Mouse (Mus musculus) embryonic facial prominence, embryonic 10.5 days (tissue): Measurements from ENCODE around the gene Sox18. TPM values are rescaled to one million over a fixed set of nuclear protein-coding genes. Genes with fewer than 3 reads are reported as not detected.

Source experiments
- DNase-seq: peaks from one replicate; pipeline ENCODE4 v3.0.0-alpha.2; 2017; ENCODE audit warnings: low spot score
- H3K27ac ChIP-seq: fragments of 300-500 bp; sonication (generic); replicated peaks from 2 replicates; pipeline ENCODE4 v1.5.1; 2016; ENCODE audit warnings: mild to moderate bottlenecking
- H3K27me3 ChIP-seq: fragments of 300-500 bp; sonication (generic); replicated peaks from 2 replicates; pipeline ENCODE4 v1.6.1; 2016; ENCODE audit warnings: low read depth, mild to moderate bottlenecking; ENCODE audit not compliant: poor library complexity, severe bottlenecking
- H3K36me3 ChIP-seq: fragments of 300-500 bp; sonication (generic); replicated peaks from 2 replicates; pipeline ENCODE4 v1.6.1; 2016; ENCODE audit warnings: mild to moderate bottlenecking, moderate library complexity
- H3K4me1 ChIP-seq: fragments of 300-500 bp; sonication (generic); 2 replicates; pipeline ENCODE4 v1.6.1; 2016
- H3K4me3 ChIP-seq: fragments of 300-500 bp; sonication (generic); 2 replicates; pipeline ENCODE4 v1.5.1; 2016; ENCODE audit warnings: mild to moderate bottlenecking, moderate library complexity
- H3K9me3 ChIP-seq: fragments of 300-500 bp; sonication (generic); 2 replicates; pipeline ENCODE4 v1.6.1; 2016; ENCODE audit warnings: mild to moderate bottlenecking
- WGBS: fragments of 180-500 bp; shearing (Covaris S2); methylation state at CpG from one replicate; pipeline ENCODE4 v1.1.7; 2016; 5-methylcytosine and 5-hydroxymethylcytosine counted together
- polyA plus RNA-seq: library from polyadenylated mRNA; unstranded; fragments of >200 nt; fragmentation: Nextera tagmentation; extraction: Ambion mirVana; gene quantifications from 2 replicates; pipeline ENCODE4 v1.2.1, GENCODE M21; 2016

The Sox18 gene
- polyA plus RNA-seq, 1 experiment from 2014 or later = 25.2 TPM

GRCm38 (mm10) chr2:181693339-181694280 lies 22.2 kb upstream of the Sox18 start, which contains the start of gene Rgs19:
TSS of gene Rgs19 (minus strand) at chr2:181693977.
- peak within 1 kb of the TSS; percentile 93 for H3K27ac ChIP-seq
- under 1% methylated on average over 75 of the region's 75 CpGs for WGBS
- peaks cover 29% of the 10 kb centered on the region for H3K27me3 ChIP-seq
- H3K4me3 ChIP-seq = peak within 1 kb of the TSS; percentile 81
- H3K9me3 ChIP-seq = no peaks in the 10 kb centered on the region
- peaks cover 28% of the 10 kb centered on the region for H3K36me3 ChIP-seq
- H3K4me1 ChIP-seq = peaks cover 32% of the 10 kb centered on the region
- peak; percentile 89 for DNase-seq

DNA sequence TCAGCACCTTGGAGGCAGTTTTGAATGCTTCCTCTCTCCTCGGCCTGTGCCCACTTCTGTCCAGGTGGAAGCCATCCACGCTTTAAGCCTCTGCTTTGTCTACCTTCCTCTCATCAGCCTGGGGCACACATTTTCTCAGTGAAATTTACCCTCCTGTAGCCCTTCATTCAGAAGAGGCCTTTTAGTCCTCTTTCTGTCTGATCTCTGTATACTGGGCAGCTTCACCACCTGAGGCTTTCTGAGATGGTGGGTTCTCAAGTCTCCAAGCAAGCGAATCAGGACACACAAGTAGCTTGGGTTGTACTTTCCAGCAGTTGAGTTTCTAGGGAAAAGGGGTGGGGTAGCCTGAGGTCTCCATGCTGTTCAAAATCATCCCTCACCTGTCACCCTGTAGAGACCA lies 20.9 kb upstream of the Sox18 start:
- H3K4me1 ChIP-seq = peaks cover 32% of the 10 kb centered on the region
- H3K36me3 ChIP-seq = peaks cover 41% of the 10 kb centered on the region
- H3K4me3 ChIP-seq = peak overlapping the region; percentile 81
- DNase-seq = no peak
- peaks cover 29% of the 10 kb centered on the region for H3K27me3 ChIP-seq
- no peaks in the 10 kb centered on the region for H3K9me3 ChIP-seq
- 89% methylated on average over 3 of the region's 3 CpGs for WGBS
- no peak overlapping the region for H3K27ac ChIP-seq

- Histone ChIP-seq H3K9me3 (no peaks in the 10 kb centered on the region), H3K4me3 (no peak overlapping the region), H3K27ac (no peak overlapping the region), H3K27me3 (peaks cover 22% of the 10 kb centered on the region), H3K36me3 (peaks cover 49% of the 10 kb centered on the region), H3K4me1 (peaks cover 32% of the 10 kb centered on the region)
- WGBS = 89% methylated on average over 4 of the region's 4 CpGs
- no peak for DNase-seq
Observed at GRCm38 (mm10) chr2:181691571-181691970, 20.1 kb upstream of the Sox18 start.

- DNase-seq = no peak
- Histone ChIP-seq H3K36me3 (peaks cover 54% of the 10 kb centered on the region), H3K9me3 (no peaks in the 10 kb centered on the region), H3K4me1 (peaks cover 32% of the 10 kb centered on the region), H3K27ac (no peak overlapping the region), H3K4me3 (no peak overlapping the region), H3K27me3 (peaks cover 17% of the 10 kb centered on the region)
- 92% methylated on average over 6 of the region's 6 CpGs for WGBS
Observed at GRCm38 (mm10) chr2:181691083-181691482, 19.6 kb upstream of the Sox18 start.

DNA sequence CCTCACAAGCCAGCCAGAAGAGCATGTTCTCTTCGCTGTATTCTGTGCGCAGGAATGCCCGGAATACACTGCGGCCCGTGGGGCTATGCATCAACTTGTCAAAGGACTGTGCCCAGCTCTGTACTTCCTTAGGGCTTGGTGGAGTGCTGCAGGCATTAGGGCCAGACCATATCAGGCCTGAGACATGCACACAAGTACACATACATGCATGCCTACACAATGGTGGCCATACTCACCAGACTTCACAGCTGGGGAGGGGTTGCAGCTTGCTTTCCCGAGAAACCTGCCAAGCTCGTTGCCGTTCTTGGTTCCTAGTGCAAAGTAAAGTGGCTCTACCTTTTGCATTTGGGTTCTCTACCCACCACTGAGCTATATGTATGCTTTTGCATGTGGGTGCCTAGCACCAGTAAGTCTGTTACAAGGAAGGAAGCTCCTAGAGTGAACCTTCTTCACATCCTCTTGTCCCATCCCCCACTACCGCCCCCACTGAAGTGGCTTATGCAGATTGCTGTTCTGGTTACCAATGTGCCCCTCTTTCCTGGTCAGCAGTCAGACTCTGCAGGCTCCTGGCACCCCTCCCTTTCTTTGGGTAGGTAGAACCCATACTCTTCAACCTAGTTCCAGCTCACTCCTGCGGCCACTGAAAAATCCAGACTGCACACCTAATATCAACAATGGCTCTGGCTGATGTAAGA lies 18.2 kb upstream of the Sox18 start:
- no peak for DNase-seq
- H3K27me3 ChIP-seq = peaks cover 3% of the 10 kb centered on the region
- no peaks in the 10 kb centered on the region for H3K9me3 ChIP-seq
- peaks cover 32% of the 10 kb centered on the region for H3K4me1 ChIP-seq
- peaks cover 67% of the 10 kb centered on the region for H3K36me3 ChIP-seq
- 93% methylated on average over 10 of the region's 10 CpGs for WGBS
- no peak overlapping the region for H3K4me3 ChIP-seq
- H3K27ac ChIP-seq = no peak overlapping the region

- H3K4me1 ChIP-seq = peaks cover 14% of the 10 kb centered on the region
- no peak overlapping the region for H3K27ac ChIP-seq
- DNase-seq = no peak
- no peaks in the 10 kb centered on the region for H3K27me3 ChIP-seq
- peaks cover 70% of the 10 kb centered on the region for H3K36me3 ChIP-seq
- H3K9me3 ChIP-seq = no peaks in the 10 kb centered on the region
- no peak overlapping the region for H3K4me3 ChIP-seq
- WGBS = 92% methylated on average over 8 of the region's 8 CpGs
Observed at GRCm38 (mm10) chr2:181687586-181687985, 16.1 kb upstream of the Sox18 start.

DNA sequence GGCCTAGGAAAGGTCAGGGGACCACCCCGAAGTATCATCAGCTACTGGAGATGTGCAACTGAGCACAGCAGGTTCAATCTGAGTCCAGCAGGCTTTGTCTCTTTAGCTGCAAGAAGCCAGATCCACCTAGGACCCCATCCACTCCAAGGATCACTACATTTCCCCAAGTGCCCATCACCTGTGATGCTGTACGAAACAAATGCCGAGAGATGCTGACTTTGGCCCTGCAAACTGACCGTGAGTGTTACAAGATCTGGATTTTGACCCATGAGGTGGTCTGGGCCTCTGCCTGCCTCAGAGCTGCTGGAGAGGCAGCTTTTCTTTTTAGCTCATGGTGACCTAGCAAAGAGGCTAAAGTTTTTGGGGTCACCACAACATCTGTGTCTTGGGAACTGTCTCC lies 14.2 kb upstream of the Sox18 start:
- DNase-seq = no peak
- H3K4me1 ChIP-seq = peaks cover 10% of the 10 kb centered on the region
- H3K36me3 ChIP-seq = peaks cover 62% of the 10 kb centered on the region
- H3K27me3 ChIP-seq = peaks cover 9% of the 10 kb centered on the region
- H3K9me3 ChIP-seq = no peaks in the 10 kb centered on the region
- H3K4me3 ChIP-seq = no peak overlapping the region
- H3K27ac ChIP-seq = no peak overlapping the region
- 90% methylated on average over 4 of the region's 4 CpGs for WGBS

DNA sequence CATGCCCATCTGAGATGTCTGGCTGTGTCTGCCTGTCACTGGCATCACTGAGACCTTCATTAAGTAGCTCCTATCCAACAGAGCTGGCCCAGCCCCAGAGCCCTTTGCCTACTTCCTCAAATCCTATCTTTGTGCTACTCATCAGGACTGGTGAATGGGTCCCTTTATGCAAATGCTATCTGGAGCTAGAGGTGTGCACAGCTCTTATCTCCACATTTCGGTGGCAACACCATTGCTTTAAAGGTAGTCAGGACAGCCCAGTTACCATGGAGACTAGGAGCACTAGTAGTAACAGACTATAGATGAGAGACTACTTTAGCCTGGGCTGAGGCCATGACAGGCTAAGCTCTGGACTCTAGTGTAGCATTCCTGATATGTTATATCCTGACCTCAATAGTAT lies 13.3 kb upstream of the Sox18 start:
- peaks cover 17% of the 10 kb centered on the region for H3K4me1 ChIP-seq
- WGBS = 83% methylated on average over 1 of the region's 1 CpGs
- peaks cover 10% of the 10 kb centered on the region for H3K27me3 ChIP-seq
- no peak overlapping the region for H3K27ac ChIP-seq
- no peak for DNase-seq
- H3K9me3 ChIP-seq = no peaks in the 10 kb centered on the region
- peaks cover 52% of the 10 kb centered on the region for H3K36me3 ChIP-seq
- no peak overlapping the region for H3K4me3 ChIP-seq

- DNase-seq = no peak
- 62% methylated on average over 4 of the region's 4 CpGs for WGBS
- peaks cover 39% of the 10 kb centered on the region for H3K36me3 ChIP-seq
- H3K4me3 ChIP-seq = no peak overlapping the region
- H3K9me3 ChIP-seq = no peaks in the 10 kb centered on the region
- peaks cover 22% of the 10 kb centered on the region for H3K4me1 ChIP-seq
- no peak overlapping the region for H3K27ac ChIP-seq
- peaks cover 10% of the 10 kb centered on the region for H3K27me3 ChIP-seq
Observed at GRCm38 (mm10) chr2:181683381-181683780, 11.9 kb upstream of the Sox18 start.

DNA sequence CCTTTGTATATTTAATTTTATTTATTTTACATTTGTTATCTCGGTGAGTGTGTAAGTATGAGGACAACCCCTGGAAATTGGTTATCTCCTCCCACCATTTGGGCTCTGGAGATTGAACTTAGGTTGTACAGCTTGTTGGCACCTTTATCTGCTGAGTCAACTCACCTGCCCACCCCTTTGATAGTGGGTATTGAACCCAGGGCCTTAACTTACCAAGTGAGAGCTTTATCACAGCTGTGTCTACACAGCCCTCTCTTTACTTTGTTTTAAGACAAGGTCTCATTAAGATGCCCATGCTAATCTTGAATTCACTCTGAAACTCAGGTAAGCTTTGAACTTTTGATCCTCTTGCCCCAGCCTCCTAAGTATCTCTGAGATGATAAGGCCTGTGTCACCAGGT lies 10.5 kb upstream of the Sox18 start:
- Histone ChIP-seq H3K4me1 (peaks cover 25% of the 10 kb centered on the region), H3K36me3 (peaks cover 25% of the 10 kb centered on the region), H3K4me3 (no peak overlapping the region), H3K9me3 (no peaks in the 10 kb centered on the region), H3K27ac (no peak overlapping the region), H3K27me3 (peaks cover 23% of the 10 kb centered on the region)
- no peak for DNase-seq
- WGBS = 89% methylated on average over 1 of the region's 1 CpGs

GRCm38 (mm10) chr2:181680716-181681117 lies 9.3 kb upstream of the Sox18 start:
- Histone ChIP-seq H3K27me3 (peaks cover 26% of the 10 kb centered on the region), H3K4me3 (peak overlapping the region; percentile 78), H3K9me3 (no peaks in the 10 kb centered on the region), H3K36me3 (peaks cover 12% of the 10 kb centered on the region), H3K4me1 (peaks cover 34% of the 10 kb centered on the region), H3K27ac (peak overlapping the region; percentile 90)
- WGBS = 17% methylated on average over 7 of the region's 7 CpGs
- DNase-seq = no peak

GRCm38 (mm10) chr2:181679951-181680715 lies 8.7 kb upstream of the Sox18 start, which contains the start of gene Tcea2:
TSS of gene Tcea2 (plus strand) at chr2:181680310.
- Histone ChIP-seq H3K4me1 (peaks cover 40% of the 10 kb centered on the region), H3K4me3 (peak within 1 kb of the TSS; percentile 78), H3K27me3 (peaks cover 26% of the 10 kb centered on the region), H3K27ac (peak within 1 kb of the TSS; percentile 90), H3K9me3 (no peaks in the 10 kb centered on the region), H3K36me3 (peaks cover 6% of the 10 kb centered on the region; the same call in 1 of the 2 replicates)
- under 1% methylated on average over 69 of the region's 69 CpGs for WGBS
- DNase-seq = peak; percentile 86
